Mouse (Mus musculus) layer of hippocampus, postnatal 10 days (tissue): ENCODE data around the gene Cox8b. TPM values are rescaled to one million over a fixed set of nuclear protein-coding genes. Genes with fewer than 3 reads are reported as not detected.
"Not testable (repeated sequence)": the region's sequence is repeated elsewhere in the genome, so short reads cannot be mapped to it uniquely, and the experiment has no call there.

Experiments used
- DNase-seq, 2 experiments: peaks; one replicate each; pipeline ENCODE4 v3.0.0; 2021; ENCODE audit warnings: low spot score in 2 of 2
- total RNA-seq, 2 experiments: library from RNA; stranded (reverse); gene quantifications; 2 replicates each; pipeline ENCODE4 v1.2.3; 2021

Gene Cox8b
- total RNA-seq, 2 experiments from 2014 or later: not detected

- DNase-seq: no peak
Measured at GRCm38 (mm10) chr7:140914031-140914690, 13.9 kb upstream of the Cox8b start.

DNA sequence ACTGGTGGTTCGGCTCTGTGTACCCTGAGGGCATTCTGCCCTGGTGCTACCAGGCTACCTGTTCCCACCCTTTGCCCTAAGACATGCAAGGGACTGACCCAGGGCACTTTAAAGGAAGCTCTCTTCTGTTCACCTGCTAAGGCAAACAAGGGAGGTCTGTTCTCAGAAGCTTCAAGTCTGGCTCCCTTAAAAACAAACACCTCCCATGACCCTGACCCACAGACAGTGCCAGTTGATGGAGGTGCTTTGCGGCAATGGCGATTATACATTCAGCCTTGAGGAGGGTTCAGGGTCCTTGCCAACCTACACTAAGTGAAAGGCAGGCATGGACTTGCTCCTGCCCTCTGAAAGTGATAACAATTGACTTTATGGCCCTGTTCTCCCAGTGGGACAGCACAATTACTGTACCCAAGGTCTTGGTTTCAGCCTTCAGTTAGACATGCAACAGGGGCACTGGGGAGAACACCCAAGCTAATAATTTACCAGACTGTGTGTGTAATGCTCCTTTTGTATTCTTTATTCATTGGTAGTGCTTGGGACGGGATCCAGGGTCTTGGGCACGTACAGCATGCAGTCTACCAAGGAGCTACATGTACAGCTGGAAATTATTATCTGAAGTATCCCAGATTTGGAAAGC is 12.7 kb upstream of the Cox8b start:
- DNase-seq: no peak

- no peak for DNase-seq
Measured at GRCm38 (mm10) chr7:140912293-140912692, 12.0 kb upstream of the Cox8b start.

GRCm38 (mm10) chr7:140908634-140909107 is 8.4 kb upstream of the Cox8b start:
- DNase-seq: peak; percentile 67 to 80

- no peak for DNase-seq
Measured at GRCm38 (mm10) chr7:140908181-140908580, 7.9 kb upstream of the Cox8b start.

DNA sequence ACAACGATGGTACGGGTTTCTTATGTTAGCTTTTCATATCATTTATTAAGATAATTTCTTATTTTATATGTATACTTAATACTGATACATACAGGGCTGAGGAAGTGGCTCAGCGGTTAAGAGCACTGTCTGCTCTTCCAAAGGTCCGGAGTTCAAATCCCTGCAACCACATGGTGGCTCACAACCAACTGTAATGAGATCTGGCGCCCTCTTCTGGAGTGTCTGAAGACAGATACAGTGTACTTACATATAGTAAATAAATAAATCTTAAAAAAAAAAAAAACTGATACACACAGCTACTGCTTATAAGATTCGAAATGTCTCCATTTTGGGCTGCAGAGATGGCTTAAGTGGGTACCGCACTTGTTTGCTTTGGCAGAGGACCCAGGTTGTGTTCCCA is 7.5 kb upstream of the Cox8b start:
- DNase-seq: no peak

DNA sequence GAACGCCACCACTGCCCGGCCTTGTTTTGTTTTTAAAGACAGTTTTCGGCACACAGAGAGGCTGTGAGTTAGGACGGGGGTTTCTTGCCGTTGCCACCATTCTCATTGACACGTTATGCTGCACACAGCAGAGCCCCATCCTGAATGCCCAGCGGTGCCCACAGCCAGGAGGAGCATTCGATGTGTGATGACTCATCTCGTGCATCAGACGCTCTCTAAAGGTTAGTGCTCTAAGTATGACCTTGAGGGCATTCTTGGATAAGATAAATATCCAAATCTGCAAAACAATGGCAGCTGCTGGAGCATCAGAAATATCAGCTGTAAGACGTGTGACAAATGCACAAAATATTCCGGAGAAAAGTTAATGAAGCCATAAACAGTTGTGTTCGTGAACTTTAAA is 6.9 kb upstream of the Cox8b start:
- no peak for DNase-seq

GRCm38 (mm10) chr7:140905642-140906081 is 5.4 kb upstream of the Cox8b start:
- DNase-seq: no peak

DNA sequence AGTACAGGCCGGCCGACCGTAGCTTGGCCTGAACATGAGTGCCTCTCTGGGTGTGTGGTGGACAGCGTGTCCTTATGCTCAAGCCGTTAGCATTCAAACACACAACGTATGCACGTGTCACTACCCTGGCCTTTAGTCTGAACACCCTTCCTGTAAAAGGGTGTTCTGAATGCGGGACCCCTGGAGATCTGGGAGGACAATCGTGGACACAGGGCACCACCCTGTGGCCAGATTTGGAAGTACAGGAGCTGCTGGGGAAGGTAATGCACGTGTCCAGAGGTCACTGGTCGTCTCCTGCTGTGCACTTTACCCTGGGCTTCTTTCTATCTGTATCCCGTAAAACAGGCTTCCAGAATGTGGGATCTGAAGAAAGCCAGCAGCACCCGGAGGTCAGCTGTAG is 3.0 kb upstream of the Cox8b start:
- DNase-seq: peak; percentile 87 to 90

DNA sequence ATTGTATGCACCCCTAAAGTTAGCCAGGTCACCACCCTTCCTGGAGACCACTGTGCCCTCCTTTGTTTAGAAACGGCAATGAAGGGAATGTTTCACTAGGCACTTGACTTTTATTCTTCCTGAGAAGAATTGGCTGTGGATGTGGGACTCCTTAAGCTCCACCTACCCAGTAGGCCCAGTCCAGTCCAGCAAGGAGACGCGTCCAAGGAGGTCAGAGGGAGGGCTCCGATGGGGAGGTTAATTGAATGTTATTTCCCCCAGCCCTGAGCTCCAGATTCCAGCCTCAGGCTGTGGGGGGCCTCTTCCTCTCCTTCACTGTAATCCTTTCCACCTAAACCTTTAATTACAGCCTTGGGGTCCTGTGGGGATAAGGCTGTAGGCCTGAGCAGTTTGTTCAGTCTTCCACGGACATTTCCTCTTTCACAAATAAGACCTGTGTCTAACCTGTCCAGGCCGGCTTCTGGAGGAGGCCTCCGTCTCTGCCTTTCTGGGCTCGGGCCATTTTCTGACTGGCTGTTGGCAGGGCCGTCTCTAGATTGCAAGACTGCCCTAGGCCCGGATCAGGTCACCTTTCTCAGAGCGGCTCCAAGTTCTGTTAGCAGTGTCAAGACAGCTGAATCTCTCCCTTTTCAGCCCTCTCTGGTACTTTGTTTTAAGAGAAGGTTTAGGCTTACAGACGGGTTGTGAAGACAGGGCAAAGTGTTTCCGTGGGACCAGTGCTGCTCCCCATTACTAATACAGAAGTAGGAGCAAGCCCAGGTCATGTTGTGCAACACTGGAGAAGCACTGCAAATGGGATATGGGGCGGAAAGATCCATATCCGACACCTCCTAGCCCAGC is 2.0 kb upstream of the Cox8b start:
- DNase-seq: no peak

- DNase-seq: no peak
Measured at GRCm38 (mm10) chr7:140899121-140899520, 1.1 kb downstream of the Cox8b start.

- DNase-seq: no peak
Measured at GRCm38 (mm10) chr7:140897863-140898262, 2.4 kb downstream of the Cox8b start.

DNA sequence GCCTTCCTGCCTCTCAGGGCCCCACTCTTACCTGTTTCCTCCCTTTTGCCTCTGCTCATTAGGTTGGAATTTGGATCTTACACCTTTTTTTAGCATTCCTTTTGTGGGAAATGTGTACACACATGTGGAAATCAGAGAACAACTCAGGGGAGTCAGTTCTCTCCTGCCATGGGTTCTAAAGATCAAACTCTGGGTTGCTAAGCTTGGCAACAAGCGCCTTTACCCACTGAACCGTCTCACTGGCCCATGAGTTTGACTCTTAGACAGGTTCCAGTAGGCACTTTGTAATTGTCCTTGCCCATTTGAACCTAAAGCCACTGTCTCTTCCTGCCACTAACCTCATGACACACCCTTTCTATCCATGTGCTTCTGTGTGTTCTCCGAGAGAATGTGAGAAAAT is 5.6 kb downstream of the Cox8b start:
- DNase-seq: no peak

DNA sequence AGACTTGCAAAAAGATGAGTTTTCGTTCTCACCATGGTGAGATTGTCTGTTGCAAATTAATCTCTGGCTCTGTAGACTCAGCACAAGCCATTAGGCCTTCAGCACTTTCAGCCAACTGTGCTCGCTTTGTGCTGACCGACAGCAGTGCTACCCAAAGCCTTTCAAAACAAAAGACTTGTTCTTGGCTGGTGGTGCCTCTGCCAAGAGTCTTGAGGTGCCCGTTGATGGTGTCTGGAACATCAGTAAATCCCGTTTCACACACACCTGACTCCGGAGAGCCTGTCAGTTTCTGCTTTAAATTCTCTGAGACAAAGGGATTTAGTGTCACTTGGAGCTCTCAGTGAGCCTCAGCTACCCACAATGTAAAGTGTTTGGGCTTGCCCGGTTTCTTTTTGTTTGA is 6.2 kb downstream of the Cox8b start:
- no peak for DNase-seq

DNA sequence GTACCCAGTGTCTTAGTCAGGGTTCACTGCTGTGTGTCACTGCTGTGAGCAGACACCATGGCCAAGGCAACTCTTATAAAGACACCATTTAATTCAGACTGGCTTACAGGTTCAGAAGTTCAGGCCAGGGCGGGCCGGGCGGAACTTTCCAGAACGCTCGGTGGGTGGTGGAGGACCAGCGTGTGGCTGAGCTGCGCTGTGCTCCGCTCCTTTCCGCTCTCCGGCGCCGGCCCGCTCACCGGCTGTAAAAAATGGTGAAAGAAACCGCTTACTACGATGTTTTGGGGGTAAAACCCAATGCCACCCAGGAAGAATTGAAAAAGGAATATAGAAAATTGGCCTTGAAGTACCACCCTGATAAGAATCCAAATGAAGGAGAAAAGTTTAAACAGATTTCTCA is 9.6 kb downstream of the Cox8b start:
- not testable (repeated sequence) for DNase-seq

DNA sequence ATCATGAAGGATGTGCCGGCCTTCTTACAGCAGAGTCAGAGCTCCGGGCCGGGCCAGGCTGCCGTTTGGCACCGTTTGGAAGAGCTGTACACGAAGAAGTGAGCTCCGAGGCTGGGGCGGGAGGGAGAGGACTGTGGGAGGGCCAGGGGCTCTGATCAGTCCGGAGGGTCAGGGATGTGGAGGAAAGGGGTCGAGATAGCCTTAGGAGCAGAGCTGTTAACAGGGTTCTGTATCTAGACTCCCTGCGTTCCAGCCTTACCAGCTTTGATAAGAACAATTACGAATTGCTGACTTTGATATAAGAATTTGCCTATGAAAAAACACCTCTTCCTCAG is 17.8 kb downstream of the Cox8b start:
- no peak for DNase-seq

- DNase-seq: peak; percentile 91 to 95
Measured at GRCm38 (mm10) chr7:140881696-140882468, 18.4 kb downstream of the Cox8b start, which contains the start of the genes Psmd13 and Sirt3. Psmd13 (plus strand) TSS chr7:140881968. Sirt3 (minus strand) TSS chr7:140882309.

GRCm38 (mm10) chr7:140880865-140881515 is 19.3 kb downstream of the Cox8b start:
- DNase-seq: no peak

GRCm38 (mm10) chr7:140880419-140880818 is 19.8 kb downstream of the Cox8b start:
- DNase-seq: no peak

DNA sequence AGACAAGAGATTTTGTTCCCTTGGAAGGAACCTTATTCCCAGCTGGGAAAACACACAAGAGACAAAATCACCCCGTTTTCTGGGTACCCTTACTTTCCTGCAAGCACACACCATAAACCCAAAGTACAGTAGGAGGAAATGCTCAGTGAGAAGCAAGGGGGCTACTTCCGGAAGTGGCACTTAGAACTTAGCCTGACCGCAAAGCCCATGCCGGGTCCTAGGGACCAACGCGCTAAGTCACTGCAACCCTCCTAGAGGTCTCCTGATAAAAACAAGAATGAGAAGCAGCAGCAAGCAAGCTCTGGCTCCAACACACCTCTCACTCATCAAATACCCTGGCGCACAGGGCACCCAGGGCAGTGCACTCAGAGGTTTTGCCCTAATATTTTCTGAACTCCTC is 20.9 kb downstream of the Cox8b start:
- no peak for DNase-seq

GRCm38 (mm10) chr7:140877364-140877763 is 22.9 kb downstream of the Cox8b start:
- no peak for DNase-seq
